Mouse (Mus musculus) bone marrow, adult 2 months (tissue): ENCODE data around the gene H2-D1. TPM values are rescaled to one million over a fixed set of nuclear protein-coding genes. Genes with fewer than 3 reads are reported as not detected.

Experiments
- H3K27ac ChIP-seq: fragments of 200-500 bp; 2 replicates; pipeline ENCODE4 v1.5.1; 2012; ENCODE audit warnings: low read depth, mild to moderate bottlenecking, control low read depth, inconsistent platforms, low read length; ENCODE audit not compliant: control insufficient read depth, poor library complexity, insufficient read depth
- H3K4me1 ChIP-seq: fragments of 200-500 bp; 2 replicates; pipeline ENCODE4 v1.6.1; 2011; ENCODE audit warnings: low read length; ENCODE audit not compliant: control insufficient read depth, insufficient read depth
- H3K4me3 ChIP-seq: fragments of 200-500 bp; replicated peaks from 2 replicates; pipeline ENCODE3; 2011; ENCODE audit warnings: mild to moderate bottlenecking, low read depth, low read length, control low read depth; ENCODE audit not compliant: control insufficient read depth
- CTCF ChIP-seq: fragments of 200-500 bp; IDR thresholded peaks from 2 replicates; pipeline ENCODE4 v1.5.1; 2011; ENCODE audit warnings: low read length, control low read depth; ENCODE audit not compliant: control insufficient read depth, insufficient read depth
- POLR2A ChIP-seq: fragments of 200-500 bp; IDR thresholded peaks from 2 replicates; pipeline ENCODE4 v1.6.1; 2011; ENCODE audit warnings: low read depth, mild to moderate bottlenecking, control low read depth, low read length, borderline replicate concordance; ENCODE audit not compliant: control insufficient read depth
- WGBS: fragments of 180-500 bp; shearing (Covaris S2); methylation state at CpG from one replicate; pipeline ENCODE4 v1.1.7; 2018; 5-methylcytosine and 5-hydroxymethylcytosine counted together
- polyA plus RNA-seq: library from polyadenylated mRNA; stranded (reverse); fragments of >200 nt; gene quantifications from 2 replicates; pipeline ENCODE4 v1.2.4, GENCODE M21; 2011; ENCODE audit warnings: low replicate concordance; ENCODE audit not compliant: missing spikeins, insufficient read depth, insufficient read length

H2-D1 gene
- polyA plus RNA-seq, 1 experiment, result 727 TPM

DNA sequence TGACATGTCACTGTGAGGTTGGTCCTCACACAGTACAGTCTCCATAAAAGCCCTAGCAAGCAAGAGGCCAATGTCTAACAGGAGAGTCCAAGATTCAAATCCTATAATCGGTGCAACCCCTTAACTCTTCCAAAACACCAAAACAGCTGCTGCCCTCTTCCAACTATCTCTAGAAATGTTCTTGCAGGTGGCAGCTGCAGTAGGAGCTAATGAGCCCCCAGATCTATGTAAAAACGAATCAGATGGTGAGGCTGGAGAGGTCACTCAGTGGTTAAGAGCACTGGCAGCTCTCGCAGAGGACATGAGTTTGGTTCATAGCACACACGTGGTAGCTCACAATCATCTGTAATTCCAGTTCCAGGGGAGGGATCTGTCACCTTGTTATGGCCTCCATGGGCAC, 6.8 kb upstream of the H2-D1 start:
- Histone ChIP-seq H3K27ac (no peak overlapping the region), H3K4me3 (no peak overlapping the region), H3K4me1 (peaks cover 6% of the 10 kb centered on the region)
- TF ChIP-seq POLR2A (no peak), CTCF (no peak)
- 67% methylated on average over 4 of the region's 4 CpGs for WGBS

DNA sequence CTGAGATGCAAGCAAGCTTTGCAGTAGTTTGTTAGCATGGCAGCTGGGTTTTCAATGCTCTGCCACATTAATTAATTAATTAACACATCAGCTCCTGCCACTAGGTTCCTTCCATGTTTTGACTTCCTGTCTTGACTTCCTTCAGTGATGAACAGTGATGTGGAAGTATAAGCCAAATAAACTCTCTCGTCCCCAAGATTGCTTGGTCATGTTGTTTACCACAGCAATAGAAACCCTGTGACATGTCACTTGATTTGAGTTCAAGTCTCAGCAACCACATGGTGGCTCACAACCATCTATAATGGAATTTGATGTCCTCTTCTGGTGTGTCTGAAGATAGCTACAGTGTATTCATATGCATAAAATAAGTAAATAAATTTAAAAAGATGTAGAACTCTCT, 5.2 kb upstream of the H2-D1 start:
- TF ChIP-seq CTCF (no peak), POLR2A (no peak)
- WGBS, result 2% methylated on average over 1 of the region's 1 CpGs
- peaks cover 6% of the 10 kb centered on the region for H3K4me1 ChIP-seq
- peak overlapping the region; percentile 96 for H3K27ac ChIP-seq
- no peak overlapping the region for H3K4me3 ChIP-seq

DNA sequence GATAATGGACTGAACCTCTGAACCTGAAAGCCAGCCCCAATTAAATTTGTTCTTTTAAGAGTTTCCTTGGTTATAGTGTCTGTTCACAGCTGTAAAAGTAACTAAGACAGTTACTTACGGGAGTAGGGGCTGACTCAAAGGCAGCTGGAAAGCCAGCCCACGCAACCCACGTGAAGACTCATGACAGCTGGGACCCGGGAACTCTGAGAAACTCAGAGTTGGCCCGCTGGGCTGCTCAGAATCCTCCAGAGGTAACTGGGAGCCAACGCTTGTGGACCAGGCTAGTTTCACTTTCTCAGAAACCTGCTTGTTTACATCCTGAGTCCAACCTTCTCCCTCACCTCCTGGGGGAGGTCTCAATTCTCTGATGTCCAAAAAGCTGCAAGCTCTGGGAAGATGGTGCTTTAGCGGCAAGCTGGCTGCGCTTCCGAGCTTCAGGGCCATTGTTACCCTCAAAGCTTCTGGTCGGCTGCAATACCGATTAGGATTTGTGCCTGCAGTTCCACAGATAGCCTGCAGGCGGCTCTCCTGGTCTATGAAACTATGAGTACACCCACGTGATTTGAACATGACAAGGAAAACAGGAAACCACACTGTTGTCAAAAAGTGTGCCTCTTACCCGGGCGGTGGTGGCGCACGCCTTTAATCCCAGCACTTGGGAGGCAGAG, 4.6 kb upstream of the H2-D1 start:
- Histone ChIP-seq H3K4me3 (peak overlapping the region; percentile 85), H3K27ac (peak overlapping the region; percentile 96), H3K4me1 (peaks cover 6% of the 10 kb centered on the region)
- 2% methylated on average over 17 of the region's 17 CpGs for WGBS
- TF ChIP-seq CTCF (peak; percentile 68), POLR2A (no peak)

DNA sequence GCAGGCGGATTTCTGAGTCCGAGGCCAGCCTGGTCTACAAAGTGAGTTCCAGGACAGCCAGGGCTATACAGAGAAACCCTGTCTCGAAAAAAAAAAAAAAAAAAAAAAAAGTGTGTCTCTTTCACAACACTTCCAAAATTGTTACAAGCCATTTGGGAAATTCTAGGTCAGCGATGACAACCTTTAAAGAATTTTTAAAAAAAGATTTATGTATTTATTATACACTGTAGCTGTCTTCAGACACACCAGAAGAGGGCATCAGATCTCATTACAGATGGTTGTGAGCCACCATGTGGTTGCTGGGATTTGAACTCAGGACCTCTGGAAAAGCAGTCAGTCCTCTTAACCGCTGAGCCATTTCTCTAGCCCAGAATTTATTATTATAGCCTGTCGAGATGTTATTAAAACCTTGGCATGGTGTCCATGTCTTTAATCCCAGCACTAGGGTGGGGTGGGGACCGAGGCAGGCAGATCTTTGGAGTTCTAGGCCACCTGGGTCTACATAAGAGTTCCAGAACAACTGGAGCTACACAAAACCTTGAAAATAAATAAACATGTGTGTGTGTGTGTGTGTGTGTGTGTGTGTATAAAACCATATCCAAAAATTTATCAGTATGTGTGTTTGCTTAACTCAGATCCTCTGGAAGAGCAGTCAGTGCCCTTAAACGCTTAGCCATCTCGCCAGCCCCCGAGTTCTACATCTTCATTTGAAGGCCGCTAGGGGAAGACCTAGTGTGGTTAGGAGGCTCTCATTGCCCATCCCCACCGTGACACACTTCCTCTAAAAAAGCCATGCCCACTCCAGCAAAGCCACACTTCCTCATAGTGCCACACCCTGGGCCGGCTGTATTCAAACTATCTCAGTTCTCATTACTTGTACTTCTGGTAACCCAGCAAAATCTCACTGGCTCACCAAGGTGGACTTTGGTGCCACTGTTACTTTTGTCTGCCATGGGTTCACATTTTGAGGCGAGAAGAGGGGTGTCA, 3.7 kb upstream of the H2-D1 start:
- WGBS, result 19% methylated on average over 14 of the region's 14 CpGs
- TF ChIP-seq CTCF (peak; percentile 50; the same call in 1 of the 2 replicates), POLR2A (no peak)

DNA sequence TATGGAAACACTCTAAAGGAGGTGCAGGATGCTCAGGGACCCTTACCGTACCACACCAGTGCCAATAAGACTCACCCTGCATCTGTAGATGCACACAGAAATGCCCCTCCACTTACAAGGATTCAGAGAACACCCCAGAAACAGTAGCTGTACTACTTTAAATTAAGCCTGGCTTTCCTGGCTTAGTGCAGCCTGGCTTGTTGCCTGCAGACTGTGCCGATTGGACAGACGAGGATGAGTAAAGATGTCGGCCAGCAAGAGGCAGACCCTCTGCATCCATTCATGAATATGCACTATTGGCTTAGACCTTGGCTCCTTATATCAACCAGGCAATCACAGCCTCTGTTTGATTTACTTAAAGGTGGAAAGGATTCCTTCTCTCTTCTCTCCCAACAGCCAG, 2.9 kb upstream of the H2-D1 start:
- Histone ChIP-seq H3K4me1 (peaks cover 6% of the 10 kb centered on the region), H3K4me3 (no peak overlapping the region), H3K27ac (peak overlapping the region; percentile 84)
- TF ChIP-seq CTCF (no peak), POLR2A (no peak)
- 88% methylated on average over 4 of the region's 4 CpGs for WGBS

More for the DNA sequence above, 3.7 kb upstream of the H2-D1 start:
- Histone ChIP-seq H3K27ac (peak overlapping the region; percentile 84), H3K4me3 (no peak overlapping the region), H3K4me1 (peaks cover 6% of the 10 kb centered on the region)

DNA sequence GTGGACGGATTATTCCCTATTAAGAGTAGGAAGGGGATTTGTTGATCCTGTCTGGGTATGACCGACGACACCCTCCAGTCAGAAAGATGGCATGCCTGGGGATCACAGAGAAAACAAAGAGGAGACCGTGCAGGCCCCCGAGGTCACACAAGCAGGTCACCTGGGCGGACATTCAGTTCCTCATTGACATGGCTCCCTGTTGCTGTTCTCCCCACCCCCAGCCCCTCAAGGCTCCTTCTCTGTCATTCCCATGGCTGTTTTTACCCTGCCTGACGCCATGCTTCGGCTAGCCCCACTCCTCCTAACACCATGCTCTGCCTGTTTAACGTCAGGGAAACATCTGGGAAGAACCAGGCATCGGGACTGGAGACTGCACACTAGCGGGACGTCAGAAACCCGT, 879 bp upstream of the H2-D1 start:
- WGBS, result 88% methylated on average over 13 of the region's 13 CpGs
- TF ChIP-seq CTCF, result no peak
- TF ChIP-seq POLR2A, result no peak
- H3K27ac ChIP-seq, result no peak overlapping the region

DNA sequence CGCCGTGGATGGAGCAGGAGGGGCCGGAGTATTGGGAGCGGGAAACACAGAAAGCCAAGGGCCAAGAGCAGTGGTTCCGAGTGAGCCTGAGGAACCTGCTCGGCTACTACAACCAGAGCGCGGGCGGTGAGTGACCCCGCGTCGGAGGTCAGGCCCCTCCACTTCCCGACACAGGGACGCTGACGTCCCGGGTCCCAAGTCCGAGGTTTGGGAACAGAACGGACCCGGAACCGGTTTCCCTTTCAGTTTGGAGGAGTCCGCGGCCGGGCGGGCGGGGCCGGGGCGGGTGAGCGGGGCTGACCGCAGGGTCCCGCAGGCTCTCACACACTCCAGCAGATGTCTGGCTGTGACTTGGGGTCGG, 973 bp downstream of the H2-D1 start:
- TF ChIP-seq CTCF (no peak), POLR2A (no peak)
- Histone ChIP-seq H3K4me3 (peak overlapping the region; percentile 84), H3K27ac (peak overlapping the region; percentile 87), H3K4me1 (peaks cover 6% of the 10 kb centered on the region)
- WGBS, result 1% methylated on average over 31 of the region's 31 CpGs

More for the DNA sequence above, 879 bp upstream of the H2-D1 start:
- no peak overlapping the region for H3K4me3 ChIP-seq
- peaks cover 8% of the 10 kb centered on the region for H3K4me1 ChIP-seq

DNA sequence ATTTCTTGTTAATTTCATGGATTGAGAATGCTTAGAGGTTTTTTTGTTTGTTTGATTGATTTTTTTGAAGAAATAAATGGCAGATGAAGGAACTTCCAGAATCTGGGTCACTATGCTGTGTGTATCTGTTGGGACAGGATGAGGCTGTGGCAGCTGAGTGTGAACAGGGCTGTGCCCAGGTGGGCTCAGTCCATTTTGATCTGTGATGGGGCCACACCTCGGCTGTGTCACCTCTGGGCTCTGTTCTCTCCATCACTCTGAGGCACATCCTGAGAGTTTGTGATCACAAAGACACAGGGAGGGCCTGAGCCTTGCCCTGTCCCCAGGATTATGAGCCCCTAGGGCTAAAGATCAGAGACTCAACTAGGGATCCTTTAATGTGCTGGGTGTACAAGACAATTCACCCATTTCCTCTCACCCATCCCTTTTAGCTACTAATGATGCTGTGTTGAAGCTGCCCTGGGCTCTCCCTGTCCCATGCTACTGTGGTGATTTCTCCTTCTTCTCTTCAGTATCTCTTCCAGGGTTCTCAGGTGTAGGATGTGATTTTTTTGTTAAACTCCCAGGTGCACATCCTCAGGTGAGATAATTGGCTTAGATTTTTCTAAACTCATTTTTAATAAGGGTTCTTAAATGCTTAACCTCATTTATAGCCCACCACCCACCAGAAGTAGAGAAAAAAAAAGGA, 5.0 kb downstream of the H2-D1 start:
- Histone ChIP-seq H3K4me1 (peaks cover 3% of the 10 kb centered on the region; the same call in 1 of the 2 replicates), H3K27ac (no peak overlapping the region), H3K4me3 (no peak overlapping the region)
- WGBS, result 74% methylated on average over 1 of the region's 1 CpGs
- TF ChIP-seq CTCF (no peak), POLR2A (no peak)
